21 mouse cellular contexts compared by ENCODE assay signal in the genomic region with DNA sequence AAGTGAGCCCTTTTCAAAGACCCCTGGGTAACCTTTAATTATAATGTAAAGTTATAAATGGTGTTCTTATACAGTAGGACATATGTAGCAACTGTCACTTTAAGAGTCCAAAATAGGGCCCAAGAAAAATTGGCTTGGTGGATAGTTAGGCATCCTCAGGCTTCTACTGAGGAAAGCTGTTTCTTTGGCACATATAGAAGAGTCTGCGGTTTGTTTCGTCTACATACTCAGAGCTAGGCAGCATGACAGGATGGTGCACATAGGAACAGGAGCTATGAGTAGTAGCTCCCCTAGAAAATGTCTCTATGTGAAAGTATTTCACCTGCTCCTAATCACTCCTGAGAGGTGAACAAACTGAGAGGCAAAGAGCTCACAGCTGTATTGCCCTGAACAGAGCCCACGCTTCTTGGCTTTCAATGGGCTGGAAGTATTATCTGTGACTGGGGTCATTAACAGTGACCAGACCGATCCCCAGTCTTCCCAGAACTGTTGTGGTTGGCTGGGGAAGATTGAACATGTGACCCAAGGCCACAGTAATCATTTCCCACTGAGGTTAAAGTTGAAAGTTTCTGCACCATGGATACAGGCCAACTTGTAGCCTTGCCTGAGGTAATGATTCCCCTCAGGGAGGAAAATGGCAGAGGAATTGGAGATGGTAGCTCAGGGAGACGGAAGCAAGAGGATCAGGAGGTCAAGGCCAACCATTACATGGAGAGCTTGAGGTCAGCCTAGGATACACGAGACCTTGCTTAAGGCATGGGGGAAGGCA.
DNase-seq lines count a peak whose midpoint lies in the region; ATAC-seq and TF ChIP-seq lines count a peak whose summit lies in the region.
"Had no signal": no experiment of that assay in that cellular context is flagged by ENCODE, and none has a peak within 500 bp of the region (broad histone marks: within the 10 kb centered on the region; RNA-seq: fewer than 3 reads in every experiment).

No protein-coding gene starts in this region.

- no peak for TF ChIP-seq CTCF in brain, embryonic 14.5 days (IDR thresholded peaks at IDR 0.05; ENCODE audit: borderline replicate concordance, extremely low read depth, insufficient read depth, insufficient read length)

- DNase-seq in heart, adult 9 months (ENCODE audit: low spot score in 2 of 2), result peak; percentile 30 to 40
- DNase-seq in heart, embryonic 10.5 days (ENCODE audit: low spot score), result no peak
- peak; percentile 36 for DNase-seq in brain, embryonic 14.5 days (ENCODE audit: low read depth)
- DNase-seq in kidney, postnatal 10 days, result peak; percentile 6
- no peak for DNase-seq in Muller cell, postnatal 12 days (ENCODE audit: inconsistent ontology term)
- DNase-seq: cerebellum, adult 11 months; cerebellum, postnatal 10 days; gastrocnemius, postnatal 36 days; lung, adult 2 months; midbrain, embryonic 14.5 days; spleen, adult 18-20 months; thymus, postnatal 25 days had no signal

- TF ChIP-seq POLR2A in brain, embryonic 14.5 days (IDR thresholded peaks at IDR 0.05; ENCODE audit: borderline replicate concordance, extremely low read depth, insufficient read depth, insufficient read length, poor library complexity, severe bottlenecking), result no peak

- 78% methylated on average over 6 of the region's 6 CpGs for WGBS in forebrain, embryonic 15.5 days
- WGBS in forebrain, embryonic 12.5 days, result 77% methylated on average over 6 of the region's 6 CpGs
- 69% methylated on average over 6 of the region's 6 CpGs for WGBS in heart, embryonic 10.5 days

- ATAC-seq in forebrain, embryonic 15.5 days (replicated peaks), result 0 out of 2 replicates have a peak, but pooled peaks have one; percentile 51
- ATAC-seq in forebrain, embryonic 12.5 days (ENCODE audit: low FRiP score), result no peak
- ATAC-seq: hindbrain, postnatal 0 days; intestine, postnatal 0 days; liver, embryonic 12.5 days had no signal

- no peaks in the 10 kb centered on the region for H3K27me3 ChIP-seq in forebrain, embryonic 15.5 days
- H3K27me3 ChIP-seq in forebrain, embryonic 12.5 days, result no peaks in the 10 kb centered on the region
- no peaks in the 10 kb centered on the region for H3K27me3 ChIP-seq in heart, embryonic 10.5 days (ENCODE audit: insufficient read depth, poor library complexity, severe bottlenecking)
- H3K27me3 ChIP-seq: embryonic facial prominence, embryonic 13.5 days; liver, embryonic 12.5 days; megakaryocyte, embryonic 14.5 days; neural tube, embryonic 13.5 days had no signal

- peaks cover 9% of the 10 kb centered on the region; the same call in 1 of the 2 replicates for H3K4me1 ChIP-seq in forebrain, embryonic 15.5 days
- no peaks in the 10 kb centered on the region; the same call in 1 of the 2 replicates for H3K4me1 ChIP-seq in forebrain, embryonic 12.5 days
- H3K4me1 ChIP-seq in heart, embryonic 10.5 days, result no peaks in the 10 kb centered on the region
- H3K4me1 ChIP-seq: embryonic facial prominence, embryonic 13.5 days; limb, embryonic 10.5 days; liver, embryonic 12.5 days; megakaryocyte, embryonic 14.5 days had no signal

- H3K9ac ChIP-seq in forebrain, embryonic 15.5 days (replicated peaks), result no peak overlapping the region
- no peak overlapping the region for H3K9ac ChIP-seq in forebrain, embryonic 12.5 days
- H3K9ac ChIP-seq: embryonic facial prominence, embryonic 13.5 days; liver, embryonic 12.5 days; neural tube, embryonic 13.5 days had no signal

- no peak overlapping the region for H3K27ac ChIP-seq in forebrain, embryonic 15.5 days (replicated peaks)
- H3K27ac ChIP-seq in forebrain, embryonic 12.5 days, result no peak overlapping the region
- H3K27ac ChIP-seq in heart, embryonic 10.5 days, result no peak overlapping the region
- H3K27ac ChIP-seq: embryonic facial prominence, embryonic 13.5 days; hindbrain, postnatal 0 days; limb, embryonic 10.5 days; liver, embryonic 12.5 days; neural tube, embryonic 13.5 days had no signal

- no peak overlapping the region for H3K4me2 ChIP-seq in forebrain, embryonic 15.5 days (replicated peaks)
- H3K4me2 ChIP-seq in forebrain, embryonic 12.5 days, result no peak overlapping the region
- H3K4me2 ChIP-seq: embryonic facial prominence, embryonic 13.5 days; liver, embryonic 12.5 days; neural tube, embryonic 13.5 days had no signal

- H3K36me3 ChIP-seq in forebrain, embryonic 15.5 days, result no peaks in the 10 kb centered on the region
- H3K36me3 ChIP-seq in forebrain, embryonic 12.5 days (replicated peaks), result no peaks in the 10 kb centered on the region
- no peaks in the 10 kb centered on the region for H3K36me3 ChIP-seq in heart, embryonic 10.5 days
- H3K36me3 ChIP-seq: embryonic facial prominence, embryonic 13.5 days; limb, embryonic 10.5 days; liver, embryonic 12.5 days; neural tube, embryonic 13.5 days had no signal

- H3K9me3 ChIP-seq in forebrain, embryonic 15.5 days, result no peaks in the 10 kb centered on the region
- H3K9me3 ChIP-seq in forebrain, embryonic 12.5 days, result no peaks in the 10 kb centered on the region
- no peaks in the 10 kb centered on the region for H3K9me3 ChIP-seq in heart, embryonic 10.5 days
- H3K9me3 ChIP-seq: embryonic facial prominence, embryonic 13.5 days; limb, embryonic 10.5 days; liver, embryonic 12.5 days; neural tube, embryonic 13.5 days had no signal

- no peak overlapping the region for H3K4me3 ChIP-seq in forebrain, embryonic 15.5 days
- no peak overlapping the region for H3K4me3 ChIP-seq in forebrain, embryonic 12.5 days (replicated peaks)
- H3K4me3 ChIP-seq in heart, embryonic 10.5 days, result no peak overlapping the region
- H3K4me3 ChIP-seq: embryonic facial prominence, embryonic 13.5 days; limb, embryonic 10.5 days; liver, embryonic 12.5 days; megakaryocyte, embryonic 14.5 days; neural tube, embryonic 13.5 days had no signal

Comparison
In these comparisons a context has a peak if more than half of its experiments do, and no peak if none do; other contexts are left out.
1. DNase-seq: peak in heart, adult 9 months (2 of 2), brain, embryonic 14.5 days (single experiment) and kidney, postnatal 10 days (single experiment); none in heart, embryonic 10.5 days (single experiment) and Muller cell, postnatal 12 days (single experiment).